Mouse (Mus musculus) MEL (cell line): Measurements from ENCODE around the gene Slc35c1. TPM values are rescaled to one million over a fixed set of nuclear protein-coding genes. Genes with fewer than 3 reads are reported as not detected.

Experiments
- DNase-seq: peaks from one replicate; pipeline ENCODE4 v3.0.0; 2011; ENCODE audit warnings: low read depth, low spot score
- H3K27ac ChIP-seq: 2 replicates; pipeline ENCODE4 v1.5.1; 2012; ENCODE audit warnings: low read depth, mild to moderate bottlenecking, control low read depth, low read length, moderate library complexity; ENCODE audit not compliant: control insufficient read depth
- H3K27me3 ChIP-seq, 2 experiments: fragments of 150-350 bp in 1 of 2; sonication (generic) in 1 of 2; 2 replicates each; pipeline ENCODE4 v1.6.1; 2012; ENCODE audit warnings: low read length in 2 of 2, mild to moderate bottlenecking in 2 of 2, improper control_type of control experiment in 1 of 2, moderate library complexity in 1 of 2; ENCODE audit not compliant: insufficient read depth in 2 of 2, control insufficient read depth in 1 of 2
- H3K36me3 ChIP-seq, 2 experiments: 2 replicates each; pipeline ENCODE4 v1.6.1; 2012 to 2014; ENCODE audit warnings: low read length in 2 of 2, improper control_type of control experiment in 1 of 2, inconsistent platforms in 1 of 2, mild to moderate bottlenecking in 1 of 2; ENCODE audit not compliant: insufficient read depth in 2 of 2, control insufficient read depth in 1 of 2
- H3K4me1 ChIP-seq, 2 experiments: fragments of 150-350 bp in 1 of 2; sonication (generic) in 1 of 2; 2 replicates each; pipeline ENCODE4 v1.6.1; 2012; ENCODE audit warnings: low read length in 2 of 2, improper control_type of control experiment in 1 of 2, mild to moderate bottlenecking in 1 of 2; ENCODE audit not compliant: insufficient read depth in 2 of 2, control insufficient read depth in 1 of 2
- H3K4me3 ChIP-seq, 2 experiments: fragments of 150-350 bp in 1 of 2; sonication (generic) in 1 of 2; 2 replicates each; pipeline ENCODE4 v1.5.1; 2012; ENCODE audit warnings: low read depth in 2 of 2, low read length in 2 of 2, mild to moderate bottlenecking in 2 of 2, moderate library complexity in 2 of 2, control low read depth in 1 of 2, improper control_type of control experiment in 1 of 2; ENCODE audit not compliant: control insufficient read depth in 1 of 2, insufficient read depth in 1 of 2
- H3K79me2 ChIP-seq: 2 replicates; pipeline ENCODE4 v1.6.1; 2012; ENCODE audit warnings: mild to moderate bottlenecking, low read length, moderate library complexity; ENCODE audit not compliant: control insufficient read depth, poor library complexity, insufficient read depth
- H3K9ac ChIP-seq: 2 replicates; pipeline ENCODE4 v1.6.1; 2012; ENCODE audit warnings: low read depth, mild to moderate bottlenecking, control low read depth, low read length, moderate library complexity; ENCODE audit not compliant: control insufficient read depth, poor library complexity, severe bottlenecking
- H3K9me3 ChIP-seq: fragments of 150-350 bp; sonication (generic); replicated peaks from 2 replicates; pipeline ENCODE4 v1.6.1; 2012; ENCODE audit warnings: mild to moderate bottlenecking, low read length, improper control_type of control experiment, moderate library complexity; ENCODE audit not compliant: insufficient read depth
- BHLHE40 ChIP-seq: IDR thresholded peaks from 2 replicates; pipeline ENCODE4 v1.6.1; 2012; ENCODE audit warnings: low read depth, mild to moderate bottlenecking, inconsistent platforms, low read length, improper control_type of control experiment, borderline replicate concordance
- CHD1 ChIP-seq: IDR thresholded peaks from 2 replicates; pipeline ENCODE4 v1.6.1; 2012; ENCODE audit warnings: low read depth, mild to moderate bottlenecking, inconsistent platforms, low read length, improper control_type of control experiment
- CHD2 ChIP-seq: IDR thresholded peaks from 2 replicates; pipeline ENCODE4 v1.6.1; 2011; ENCODE audit warnings: low read length, improper control_type of control experiment
- CTCF ChIP-seq, 3 experiments: IDR thresholded peaks in 2 of 3; conservative IDR thresholded peaks in 1 of 3; 2 replicates each; pipeline ENCODE4 v1.5.1; 2011 to 2012; ENCODE audit warnings: low read length in 3 of 3, low read depth in 2 of 3, mild to moderate bottlenecking in 2 of 3, improper control_type of control experiment in 1 of 3, inconsistent platforms in 1 of 3, mixed read lengths in 1 of 3, moderate library complexity in 1 of 3; ENCODE audit not compliant: control insufficient read depth in 1 of 3, insufficient read depth in 1 of 3, poor library complexity in 1 of 3, severe bottlenecking in 1 of 3
- ELF1 ChIP-seq: IDR thresholded peaks from 2 replicates; pipeline ENCODE4 v1.6.1; 2014; ENCODE audit warnings: low read depth, mild to moderate bottlenecking, inconsistent platforms, low read length, improper control_type of control experiment, moderate library complexity
- EP300 ChIP-seq, 2 experiments: IDR thresholded peaks; 2 replicates each; pipeline ENCODE4 v1.6.1; 2011; ENCODE audit warnings: improper control_type of control experiment in 2 of 2, low read length in 2 of 2, low read depth in 1 of 2, mild to moderate bottlenecking in 1 of 2
- ETS1 ChIP-seq: IDR thresholded peaks from 2 replicates; pipeline ENCODE4 v1.6.1; 2012; ENCODE audit warnings: low read depth, mild to moderate bottlenecking, inconsistent platforms, low read length, improper control_type of control experiment, moderate library complexity
- GABPA ChIP-seq: IDR thresholded peaks from 2 replicates; pipeline ENCODE4 v1.6.1; 2012; ENCODE audit warnings: low read depth, mild to moderate bottlenecking, inconsistent platforms, low read length, improper control_type of control experiment, moderate library complexity
- GATA1 ChIP-seq: IDR thresholded peaks from 2 replicates; pipeline ENCODE4 v1.6.1; 2011; ENCODE audit warnings: low read depth, low read length, improper control_type of control experiment
- HCFC1 ChIP-seq: IDR thresholded peaks from 2 replicates; pipeline ENCODE4 v1.6.1; 2012; ENCODE audit warnings: low read depth, mild to moderate bottlenecking, inconsistent platforms, low read length, improper control_type of control experiment, moderate library complexity
- KAT2A ChIP-seq: conservative IDR thresholded peaks from 2 replicates; pipeline ENCODE4 v1.6.1; 2012; ENCODE audit warnings: low read depth, low read length, improper control_type of control experiment, inconsistent platforms
- MAFK ChIP-seq: IDR thresholded peaks from 2 replicates; pipeline ENCODE4 v1.6.1; 2011; ENCODE audit warnings: low read depth, mild to moderate bottlenecking, low read length, improper control_type of control experiment, borderline replicate concordance
- MAX ChIP-seq: IDR thresholded peaks from 2 replicates; pipeline ENCODE4 v1.6.1; 2011; ENCODE audit warnings: low read length, improper control_type of control experiment
- MAZ ChIP-seq: IDR thresholded peaks from 2 replicates; pipeline ENCODE4 v1.6.1; 2012; ENCODE audit warnings: low read depth, mild to moderate bottlenecking, inconsistent platforms, low read length, improper control_type of control experiment
- MEF2A ChIP-seq: IDR thresholded peaks from 2 replicates; pipeline ENCODE4 v1.6.1; 2014; ENCODE audit warnings: low read depth, mild to moderate bottlenecking, inconsistent platforms, low read length, improper control_type of control experiment; ENCODE audit not compliant: poor library complexity, insufficient replicate concordance, severe bottlenecking; ENCODE audit errors: extremely low read depth
- MXI1 ChIP-seq: IDR thresholded peaks from 2 replicates; pipeline ENCODE4 v1.6.1; 2011; ENCODE audit warnings: mild to moderate bottlenecking, low read depth, low read length, improper control_type of control experiment
- NRF1 ChIP-seq: IDR thresholded peaks from 2 replicates; pipeline ENCODE4 v1.6.1; 2014; ENCODE audit warnings: low read depth, mild to moderate bottlenecking, inconsistent platforms, low read length, improper control_type of control experiment, moderate library complexity; ENCODE audit not compliant: poor library complexity, insufficient read depth, severe bottlenecking
- POLR2A ChIP-seq, 2 experiments: IDR thresholded peaks; 2 replicates each; pipeline ENCODE4 v1.6.1; 2011 to 2012; ENCODE audit warnings: low read length in 2 of 2, mild to moderate bottlenecking in 2 of 2, control low read depth in 1 of 2, improper control_type of control experiment in 1 of 2, low read depth in 1 of 2, moderate library complexity in 1 of 2; ENCODE audit not compliant: control insufficient read depth in 1 of 2, insufficient read depth in 1 of 2, poor library complexity in 1 of 2
- POLR2AphosphoS5 ChIP-seq: IDR thresholded peaks from 2 replicates; pipeline ENCODE4 v1.6.1; 2012; ENCODE audit warnings: low read depth, borderline replicate concordance, mild to moderate bottlenecking, inconsistent platforms, low read length, moderate library complexity, mixed read lengths
- RCOR1 ChIP-seq: IDR thresholded peaks from 2 replicates; pipeline ENCODE4 v1.6.1; 2012; ENCODE audit warnings: low read depth, mild to moderate bottlenecking, inconsistent platforms, low read length, improper control_type of control experiment
- SIN3A ChIP-seq: IDR thresholded peaks from 2 replicates; pipeline ENCODE4 v1.6.1; 2012; ENCODE audit warnings: low read length, improper control_type of control experiment, inconsistent platforms
- TBP ChIP-seq: IDR thresholded peaks from 2 replicates; pipeline ENCODE4 v1.8.0; 2011; ENCODE audit warnings: low read depth, low read length, improper control_type of control experiment
- USF1 ChIP-seq: IDR thresholded peaks from 2 replicates; pipeline ENCODE4 v1.6.1; 2014; ENCODE audit warnings: low read depth, mild to moderate bottlenecking, inconsistent platforms, low read length, improper control_type of control experiment, moderate library complexity
- polyA plus RNA-seq, 2 experiments: library from polyadenylated mRNA; stranded (reverse) in 1 of 2; unstranded in 1 of 2; fragments of >175 nt in 1 of 2; fragments of >200 nt in 1 of 2; gene quantifications; 2 replicates each; pipeline versions ENCODE4 v1.2.1 to v1.2.4; 2012; ENCODE audit warnings: low replicate concordance in 2 of 2, low read depth in 1 of 2; ENCODE audit not compliant: insufficient read length in 2 of 2, insufficient read depth in 1 of 2, missing spikeins in 1 of 2
- total RNA-seq: library from RNA; depleted of rRNA; stranded (reverse); fragments of 300-350 nt; gene quantifications from 2 replicates; pipeline ENCODE4 v1.2.3, GENCODE M21; 2012

Slc35c1 gene
- total and polyA plus RNA-seq, 3 experiments = 16.8 to 64.5 TPM; not detected in 1

DNA sequence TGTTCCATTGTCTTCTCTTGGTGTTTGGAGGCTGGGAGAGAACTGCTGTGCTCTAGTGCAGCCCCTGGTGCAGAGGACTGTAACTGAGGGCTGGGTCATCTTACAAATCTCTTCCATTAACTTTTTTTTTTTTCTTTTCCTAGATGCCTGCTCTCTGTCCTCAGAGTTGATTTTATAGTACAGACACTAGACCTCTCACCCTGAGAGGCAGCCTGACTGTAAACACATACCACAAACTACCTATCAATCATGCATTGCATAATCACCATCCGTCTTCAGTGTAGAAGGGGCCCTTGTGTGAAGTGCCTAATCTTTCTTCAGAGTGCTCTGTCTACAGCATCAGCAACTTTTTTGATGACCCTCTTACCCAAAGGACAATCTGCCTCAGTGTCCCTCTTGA is 22.2 kb upstream of the Slc35c1 start:
- H3K4me3 ChIP-seq = no peak overlapping the region
- TF ChIP-seq GATA1 (no peak), MAZ (no peak), EP300 (IDR thresholded peaks at IDR 0.05; ENCODE audit: low read depth in 1 of 2, low read length in 2 of 2) (no peak), POLR2AphosphoS5 (no peak), POLR2A (IDR thresholded peaks at IDR 0.05; ENCODE audit: control insufficient read depth in 1 of 2, insufficient read depth in 1 of 2, low read depth in 1 of 2, low read length in 2 of 2, poor library complexity in 1 of 2) (no peak), CTCF (IDR thresholded peaks at IDR 0.05 in 2 of 3, conservative IDR thresholded peaks at IDR 0.05 in 1 of 3; ENCODE audit: control insufficient read depth in 1 of 3, insufficient read depth in 1 of 3, low read depth in 2 of 3, low read length in 3 of 3, poor library complexity in 1 of 3, severe bottlenecking in 1 of 3) (no peak), ETS1 (no peak), NRF1 (no peak), HCFC1 (no peak), TBP (no peak), MAFK (no peak), SIN3A (no peak), GABPA (no peak), CHD2 (no peak), ELF1 (no peak)
- no peaks in the 10 kb centered on the region for H3K36me3 ChIP-seq
- H3K9me3 ChIP-seq = no peaks in the 10 kb centered on the region
- H3K9ac ChIP-seq = no peak overlapping the region
- peaks cover 0 to 2% of the 10 kb centered on the region in 2 experiments; a peak in 3 of 4 replicates for H3K27me3 ChIP-seq
- no peak overlapping the region for H3K27ac ChIP-seq
- no peak for DNase-seq
- H3K4me1 ChIP-seq = peaks cover 0 to 3% of the 10 kb centered on the region in 2 experiments; a peak in 1 of 4 replicates
- H3K79me2 ChIP-seq = no peaks in the 10 kb centered on the region

DNA sequence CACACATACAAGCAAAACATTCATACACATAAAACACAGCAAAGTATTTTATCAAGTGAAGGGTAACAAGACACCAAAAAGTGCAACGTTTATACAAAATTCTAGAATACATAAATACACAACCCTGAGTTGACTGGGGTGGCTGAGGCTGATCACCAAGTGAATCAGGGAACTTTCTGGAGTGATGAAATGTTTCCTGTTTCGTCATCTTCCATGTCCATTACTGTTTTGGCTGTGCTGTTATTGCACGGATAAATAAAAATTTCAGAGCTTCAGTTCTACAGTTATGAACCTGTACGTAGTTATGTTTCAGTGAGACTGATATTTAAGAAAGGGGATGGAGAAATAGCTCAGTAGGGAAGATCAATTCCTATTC is 18.0 kb upstream of the Slc35c1 start:
- H3K4me1 ChIP-seq = no peaks in the 10 kb centered on the region
- H3K36me3 ChIP-seq = no peaks in the 10 kb centered on the region
- no peaks in the 10 kb centered on the region for H3K79me2 ChIP-seq
- TF ChIP-seq ETS1 (no peak), MAX (no peak), ELF1 (no peak), MAZ (no peak), MEF2A (no peak), KAT2A (no peak), RCOR1 (no peak), MXI1 (no peak), POLR2A (IDR thresholded peaks at IDR 0.05; ENCODE audit: control insufficient read depth in 1 of 2, insufficient read depth in 1 of 2, low read depth in 1 of 2, low read length in 2 of 2, poor library complexity in 1 of 2) (no peak), CHD2 (no peak), TBP (no peak), USF1 (no peak), MAFK (no peak), GATA1 (no peak), BHLHE40 (no peak), EP300 (IDR thresholded peaks at IDR 0.05; ENCODE audit: low read depth in 1 of 2, low read length in 2 of 2) (no peak), NRF1 (no peak), CHD1 (no peak)
- no peak overlapping the region for H3K9ac ChIP-seq
- no peak for DNase-seq
- H3K27ac ChIP-seq = no peak overlapping the region
- H3K9me3 ChIP-seq = no peaks in the 10 kb centered on the region
- H3K4me3 ChIP-seq = no peak overlapping the region
- H3K27me3 ChIP-seq = peaks cover 0 to 2% of the 10 kb centered on the region in 2 experiments; a peak in 3 of 4 replicates
